Mouse (Mus musculus) stomach, embryonic 16.5 days (tissue): Measurements from ENCODE around the gene Arl14. TPM values are rescaled to one million over a fixed set of nuclear protein-coding genes. Genes with fewer than 3 reads are reported as not detected.

Experiments
- polyA plus RNA-seq: library from polyadenylated mRNA; unstranded; fragments of >200 nt; fragmentation: Nextera tagmentation; extraction: Ambion mirVana; gene quantifications from 2 replicates; pipeline ENCODE4 v1.2.1, GENCODE M21; 2015

Arl14 gene
- polyA plus RNA-seq, 1 experiment from 2014 or later, result 19.0 TPM

Other genes starting within 250 kb of the Arl14 start
- 12.7 and 13.7 TPM in 2 replicates for gene Ift80, start 217.8 kb upstream of the Arl14 start, polyA plus RNA-seq
- 122 and 143 TPM in 2 replicates for gene Smc4, start 217.7 kb upstream of the Arl14 start, polyA plus RNA-seq
- 73.2 and 77.4 TPM in 2 replicates for gene Trim59, start 177.7 kb upstream of the Arl14 start, polyA plus RNA-seq
- gene Kpna4, start 95.3 kb upstream of the Arl14 start, polyA plus RNA-seq, result 19.9 and 22.7 TPM in 2 replicates
- 7.3 and 7.4 TPM in 2 replicates for gene Ppm1l, start 94.4 kb downstream of the Arl14 start, polyA plus RNA-seq